Mouse (Mus musculus): ENCODE measurements at regions not wholly inside any gene's neighbourhood (a gene's known extent, or its start where the extent isn't known, plus 50 kb on each side); places are given as distances from the start of the nearest gene placed in this dataset.
A peak's percentile ranks its signal among the peaks of the same experiment; 100 is the strongest.

DNA sequence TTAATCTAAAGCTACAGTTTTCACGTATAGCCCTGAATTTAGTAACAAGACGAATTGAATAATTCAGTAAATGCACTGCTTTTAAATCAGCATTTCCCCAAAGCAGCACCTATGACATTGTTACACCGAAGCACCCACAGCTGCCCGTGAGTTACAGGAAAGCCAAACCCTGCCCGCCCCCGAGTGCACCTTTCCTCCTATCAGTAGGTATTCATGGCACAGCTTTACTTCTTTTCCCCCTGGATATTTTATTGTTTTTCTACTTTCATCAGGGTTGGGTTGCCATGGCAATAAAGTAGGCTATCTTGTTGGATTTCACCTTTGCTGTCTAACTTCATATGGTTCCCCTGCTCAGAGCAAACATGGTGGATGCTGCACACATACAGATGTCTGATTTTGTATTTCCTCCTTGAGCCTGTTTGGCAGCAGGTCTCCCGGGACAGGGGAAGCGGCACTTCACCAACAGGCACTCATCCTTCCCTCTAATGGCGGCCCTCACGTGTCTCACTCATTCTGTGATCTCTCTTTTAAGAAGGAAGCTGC lies 273.5 kb downstream of the Amy2a5 start:
- TF ChIP-seq POLR2A (IDR thresholded peaks at IDR 0.05; ENCODE audit: borderline replicate concordance, extremely low read depth, insufficient read depth, insufficient read length, poor library complexity, severe bottlenecking) (no peak), CTCF (IDR thresholded peaks at IDR 0.05; ENCODE audit: borderline replicate concordance, extremely low read depth, insufficient read depth, insufficient read length) (no peak)
- DNase-seq (ENCODE audit: low read depth), result peak; percentile 59

DNA sequence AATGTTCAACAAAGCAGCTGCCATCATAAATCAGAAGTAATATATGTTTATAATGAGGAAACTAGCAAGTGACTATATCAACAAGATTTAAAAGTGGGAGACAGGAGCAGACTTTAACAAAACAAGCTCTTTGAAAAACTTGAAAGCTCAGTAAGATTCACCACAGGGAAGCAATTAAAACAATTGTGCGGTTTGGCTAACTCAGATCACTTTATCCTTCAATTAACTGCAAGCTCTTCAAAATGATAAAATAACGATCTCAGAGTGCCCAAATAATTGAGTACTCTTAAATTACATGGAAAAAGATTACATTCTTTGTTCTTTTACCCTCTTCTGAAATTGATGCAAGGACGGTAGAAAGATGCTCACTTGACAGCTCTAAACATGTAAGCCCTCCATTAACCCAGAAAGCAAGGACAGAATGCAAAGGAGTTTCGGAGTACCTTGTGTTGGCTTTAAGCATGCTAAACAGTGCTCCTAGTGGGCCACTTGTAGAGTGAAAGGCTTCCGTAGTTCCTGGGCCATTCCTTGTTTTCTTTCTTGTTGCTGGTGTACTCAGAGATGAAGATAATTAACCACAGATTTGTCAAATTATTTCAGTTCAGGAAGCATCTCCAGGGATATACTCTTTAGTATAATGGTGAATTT lies 305.1 kb downstream of the Amy2a5 start:
- DNase-seq (ENCODE audit: low read depth), result peak; percentile 14
- no peak for TF ChIP-seq CTCF (IDR thresholded peaks at IDR 0.05; ENCODE audit: borderline replicate concordance, extremely low read depth, insufficient read depth, insufficient read length)
- TF ChIP-seq POLR2A (IDR thresholded peaks at IDR 0.05; ENCODE audit: borderline replicate concordance, extremely low read depth, insufficient read depth, insufficient read length, poor library complexity, severe bottlenecking), result no peak

DNA sequence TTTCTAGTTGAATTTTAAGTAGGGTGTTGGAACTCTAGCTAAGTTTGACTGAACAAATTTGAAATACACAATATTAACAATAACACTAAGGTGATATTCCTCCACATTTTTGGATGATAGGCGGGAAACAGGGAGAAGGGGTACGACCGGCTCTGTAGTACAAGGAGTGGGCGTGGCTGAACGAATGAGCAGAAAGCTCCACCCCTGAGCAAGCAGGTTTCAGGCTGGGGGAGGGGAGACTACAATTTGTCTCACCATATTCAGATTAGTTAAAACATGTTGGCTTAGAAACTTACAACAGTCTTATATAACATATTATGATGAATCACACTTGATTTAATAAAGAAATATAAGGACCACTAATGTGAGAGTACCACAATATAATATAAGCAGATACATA lies 306.4 kb downstream of the Amy2a5 start:
- no peak for TF ChIP-seq POLR2A (IDR thresholded peaks at IDR 0.05; ENCODE audit: borderline replicate concordance, extremely low read depth, insufficient read depth, insufficient read length, poor library complexity, severe bottlenecking)
- TF ChIP-seq CTCF (IDR thresholded peaks at IDR 0.05; ENCODE audit: borderline replicate concordance, extremely low read depth, insufficient read depth, insufficient read length), result no peak
- DNase-seq (ENCODE audit: low read depth), result peak; percentile 39

DNA sequence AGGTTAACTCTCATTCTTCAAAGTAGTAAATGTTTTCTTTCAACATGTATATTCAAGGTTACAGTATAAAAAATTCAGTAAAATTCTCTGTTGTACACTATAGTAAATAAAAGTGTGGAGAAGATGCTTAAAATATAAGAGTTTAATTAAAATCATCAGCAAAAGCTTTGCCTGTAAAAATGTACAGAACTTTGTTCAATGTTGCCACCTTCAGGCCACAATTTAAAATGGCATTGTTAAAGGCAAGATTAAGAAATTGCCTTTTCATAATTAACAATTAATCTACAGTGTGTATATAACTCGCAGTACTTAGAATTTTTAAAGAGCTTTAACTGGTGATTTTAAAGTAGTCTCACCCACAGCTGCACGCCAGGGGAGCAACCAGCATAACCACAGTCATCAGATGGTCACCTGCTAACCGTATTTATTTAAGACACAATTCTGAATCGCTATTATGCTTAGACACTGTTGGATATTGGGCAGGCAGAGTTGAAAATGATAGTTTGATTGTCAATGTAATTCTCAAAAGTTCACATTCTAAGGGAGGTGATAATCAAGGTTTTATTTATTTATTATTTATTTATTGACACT lies 316.5 kb downstream of the Amy2a5 start:
- TF ChIP-seq POLR2A (IDR thresholded peaks at IDR 0.05; ENCODE audit: borderline replicate concordance, extremely low read depth, insufficient read depth, insufficient read length, poor library complexity, severe bottlenecking), result no peak
- no peak for TF ChIP-seq CTCF (IDR thresholded peaks at IDR 0.05; ENCODE audit: borderline replicate concordance, extremely low read depth, insufficient read depth, insufficient read length)
- peak; percentile 56 for DNase-seq (ENCODE audit: low read depth)
